Mouse (Mus musculus): ENCODE results near the gene Gpsm1. TPM values are rescaled to one million over a fixed set of nuclear protein-coding genes. Genes with fewer than 3 reads are reported as not detected.

The Gpsm1 gene
- total RNA-seq, 1 experiment from 2014 or later, result 19.9 TPM

DNA sequence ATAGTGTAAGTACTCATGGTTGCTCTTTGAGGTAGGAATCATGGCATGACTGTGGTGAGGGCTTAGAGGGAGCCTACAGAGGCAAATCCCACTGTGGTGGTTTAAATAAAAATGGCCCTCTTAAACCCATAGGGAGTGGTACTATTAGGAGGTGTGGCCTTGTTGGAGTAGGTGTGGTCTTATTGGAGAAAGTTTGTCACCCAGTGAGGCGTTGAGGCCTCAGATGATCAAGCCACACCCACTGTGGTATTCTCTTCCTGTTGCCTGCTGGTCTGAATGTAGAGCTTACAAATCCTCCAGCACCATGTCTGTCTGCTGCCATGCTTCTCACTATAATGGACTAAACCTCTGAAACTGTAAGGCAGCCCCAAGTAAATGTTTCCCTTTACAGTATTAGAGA, 10.6 kb upstream of the Gpsm1 start:
- ATAC-seq (replicated peaks in 1 of 2; ENCODE audit: insufficient read depth in 1 of 2, low FRiP score in 2 of 2, low TSS enrichment in 1 of 2, low read depth in 1 of 2, poor library complexity in 2 of 2, severe bottlenecking in 2 of 2), result no peak

DNA sequence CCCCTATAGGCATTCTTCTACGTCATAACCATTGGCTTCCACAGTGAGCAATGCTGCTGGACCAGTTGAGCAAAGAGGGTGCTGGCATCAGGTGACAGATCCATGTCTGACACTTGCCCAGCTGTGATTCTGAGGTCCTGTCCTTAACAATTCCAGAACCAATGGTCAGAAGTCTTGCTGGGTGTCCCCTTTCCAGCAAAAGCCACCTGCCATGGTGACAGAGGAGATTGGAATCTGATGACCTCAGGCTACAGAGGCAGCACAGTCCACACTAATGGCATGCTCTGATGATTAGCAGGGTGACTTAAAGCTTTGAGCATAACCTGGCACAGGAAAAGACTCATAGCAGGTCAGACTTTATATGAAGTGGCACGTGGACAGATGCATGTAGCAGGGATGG, 9.8 kb upstream of the Gpsm1 start:
- ATAC-seq (replicated peaks in 1 of 2; ENCODE audit: insufficient read depth in 1 of 2, low FRiP score in 2 of 2, low TSS enrichment in 1 of 2, low read depth in 1 of 2, poor library complexity in 2 of 2, severe bottlenecking in 2 of 2), result no peak

DNA sequence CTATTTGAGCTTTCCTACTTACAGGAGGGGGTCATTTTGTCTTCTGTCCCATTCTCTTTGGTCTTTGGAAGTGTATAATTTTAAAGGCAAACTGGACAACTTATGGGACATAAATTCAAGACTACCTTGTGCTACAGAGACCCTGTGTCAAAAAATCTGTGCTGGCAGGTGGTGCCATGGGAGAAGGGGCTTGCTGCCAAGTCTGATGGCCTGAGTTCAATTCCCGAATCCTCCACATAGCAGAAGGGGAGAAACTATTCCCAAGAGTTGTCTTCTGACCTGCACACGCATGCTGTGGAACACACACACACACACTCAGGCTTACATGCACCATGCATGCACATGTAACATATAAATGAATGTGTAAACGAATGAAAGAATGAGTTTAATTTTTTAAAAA, 8.6 kb upstream of the Gpsm1 start:
- no peak for ATAC-seq (replicated peaks in 1 of 2; ENCODE audit: insufficient read depth in 1 of 2, low FRiP score in 2 of 2, low TSS enrichment in 1 of 2, low read depth in 1 of 2, poor library complexity in 2 of 2, severe bottlenecking in 2 of 2)

DNA sequence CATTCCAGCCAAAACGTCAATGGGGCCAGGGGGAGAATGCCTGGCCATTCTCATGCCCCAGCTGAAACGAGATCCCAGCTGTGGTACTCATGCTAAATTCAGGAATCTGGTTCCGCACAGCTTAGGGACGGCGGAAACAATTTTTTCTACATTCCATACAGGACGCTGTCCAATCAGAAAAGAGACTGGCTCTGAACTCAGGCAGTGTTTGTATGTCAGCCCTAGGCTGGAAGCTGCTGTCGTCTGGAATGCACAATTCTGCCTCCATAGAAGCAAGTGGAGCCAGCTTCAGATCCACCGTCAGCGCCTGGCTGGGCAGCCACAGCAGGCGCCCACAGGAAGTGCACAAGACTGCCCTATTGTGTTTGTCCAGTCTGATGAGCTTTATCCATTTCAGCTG, 5.6 kb upstream of the Gpsm1 start:
- ATAC-seq (replicated peaks in 1 of 2; ENCODE audit: insufficient read depth in 1 of 2, low FRiP score in 2 of 2, low TSS enrichment in 1 of 2, low read depth in 1 of 2, poor library complexity in 2 of 2, severe bottlenecking in 2 of 2), result no peak

DNA sequence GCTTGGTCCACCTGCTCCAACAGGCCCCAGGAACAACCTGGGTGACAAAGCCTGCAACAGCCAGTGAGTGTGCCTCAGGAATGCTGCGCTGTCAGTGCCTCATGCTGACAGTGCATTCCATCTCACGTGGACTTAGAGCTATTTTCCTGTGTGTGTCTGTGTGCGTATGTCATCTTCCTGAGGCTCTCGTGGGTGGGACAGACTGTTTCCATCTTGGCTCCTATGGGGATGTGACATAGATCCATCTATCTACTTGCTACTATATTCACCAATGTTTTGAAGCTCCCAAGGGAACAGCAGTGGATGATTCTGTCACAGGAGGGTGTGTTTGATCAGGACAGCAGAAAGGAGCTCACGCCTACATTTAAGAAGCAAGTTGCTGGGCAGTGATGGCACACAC, 3.4 kb upstream of the Gpsm1 start:
- ATAC-seq (replicated peaks in 1 of 2; ENCODE audit: insufficient read depth in 1 of 2, low FRiP score in 2 of 2, low TSS enrichment in 1 of 2, low read depth in 1 of 2, poor library complexity in 2 of 2, severe bottlenecking in 2 of 2), result 0 out of 4 replicates have a peak, but pooled peaks of 1 of the 2 experiments have one; percentile 9

DNA sequence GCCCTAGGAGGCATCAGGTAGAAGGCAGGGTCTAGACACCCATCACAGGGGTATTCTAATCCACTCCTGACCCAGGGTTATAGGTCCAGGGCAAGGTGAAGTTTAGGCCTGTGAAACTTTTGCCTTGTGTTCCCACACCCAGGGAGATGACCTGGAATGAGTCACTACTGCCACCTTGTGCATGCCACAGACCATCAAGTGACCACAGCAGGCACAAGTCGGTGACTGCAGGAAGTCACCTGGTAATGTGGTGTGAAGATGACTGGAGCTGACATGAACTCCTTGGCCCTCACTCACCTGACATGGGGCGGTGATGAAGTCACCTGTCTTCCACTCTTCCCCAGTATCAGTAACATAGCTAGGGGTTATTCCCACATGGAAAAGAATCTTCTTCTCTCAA, 2.5 kb upstream of the Gpsm1 start:
- ATAC-seq (replicated peaks in 1 of 2; ENCODE audit: insufficient read depth in 1 of 2, low FRiP score in 2 of 2, low TSS enrichment in 1 of 2, low read depth in 1 of 2, poor library complexity in 2 of 2, severe bottlenecking in 2 of 2), result no peak

DNA sequence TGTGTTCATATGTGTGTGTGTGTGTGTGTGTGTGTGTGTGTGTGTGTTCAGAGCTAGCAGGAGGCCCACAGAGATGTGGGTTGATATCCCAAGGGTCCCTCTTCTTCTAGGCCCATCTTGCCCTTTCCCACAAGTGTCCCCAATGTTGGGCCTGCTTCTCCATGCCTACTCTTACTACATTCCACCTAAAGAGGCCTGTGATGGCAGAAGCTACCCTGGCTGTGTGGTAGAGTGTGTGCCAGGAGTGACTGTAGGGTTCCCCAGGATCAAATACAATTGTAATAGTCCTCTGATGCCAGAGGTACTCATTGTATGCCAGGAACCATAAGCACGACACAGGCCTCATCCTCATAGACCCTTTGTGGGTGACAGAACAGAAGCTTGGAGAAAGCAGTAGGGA, 1.9 kb upstream of the Gpsm1 start:
- no peak for ATAC-seq (replicated peaks in 1 of 2; ENCODE audit: insufficient read depth in 1 of 2, low FRiP score in 2 of 2, low TSS enrichment in 1 of 2, low read depth in 1 of 2, poor library complexity in 2 of 2, severe bottlenecking in 2 of 2)

DNA sequence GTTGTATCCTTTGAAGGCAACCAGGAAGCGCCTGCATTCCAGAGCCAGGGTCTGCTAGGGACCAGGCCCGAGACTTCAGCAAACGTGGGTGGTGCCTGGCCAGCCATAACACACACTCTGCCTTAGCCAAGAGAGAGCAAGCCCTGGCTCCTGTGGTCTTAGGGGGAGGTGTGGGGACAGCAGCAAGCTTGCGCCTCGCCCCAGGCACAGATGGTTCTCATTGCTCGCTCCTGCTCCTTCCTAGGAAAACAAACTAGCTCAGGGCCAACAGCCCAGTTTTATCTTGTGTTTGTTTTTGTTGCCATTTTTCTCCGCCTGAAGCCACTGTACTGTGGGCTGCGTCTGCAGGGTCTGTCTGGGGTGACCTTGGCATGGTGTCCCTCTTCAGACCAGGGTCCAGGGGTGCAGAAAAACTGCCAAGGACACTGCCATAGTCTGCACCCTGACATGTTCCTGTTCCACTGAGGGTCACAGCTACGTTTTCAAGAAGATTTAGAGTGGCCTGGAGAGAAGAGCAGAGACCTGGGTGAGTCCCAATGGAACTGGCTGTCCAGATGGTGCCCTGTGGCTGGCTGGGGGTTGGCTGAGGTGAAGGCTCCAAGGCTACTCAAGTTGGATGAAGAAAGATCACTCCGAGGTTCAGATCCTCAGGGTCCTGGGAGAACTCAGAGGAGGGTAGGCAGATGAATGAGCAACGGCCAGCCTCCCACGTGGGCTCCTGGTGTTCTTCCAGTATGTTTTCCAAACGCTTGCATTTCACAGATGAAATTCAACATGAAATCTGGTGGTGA, 839 bp upstream of the Gpsm1 start:
- no peak for ATAC-seq (replicated peaks in 1 of 2; ENCODE audit: insufficient read depth in 1 of 2, low FRiP score in 2 of 2, low TSS enrichment in 1 of 2, low read depth in 1 of 2, poor library complexity in 2 of 2, severe bottlenecking in 2 of 2)

DNA sequence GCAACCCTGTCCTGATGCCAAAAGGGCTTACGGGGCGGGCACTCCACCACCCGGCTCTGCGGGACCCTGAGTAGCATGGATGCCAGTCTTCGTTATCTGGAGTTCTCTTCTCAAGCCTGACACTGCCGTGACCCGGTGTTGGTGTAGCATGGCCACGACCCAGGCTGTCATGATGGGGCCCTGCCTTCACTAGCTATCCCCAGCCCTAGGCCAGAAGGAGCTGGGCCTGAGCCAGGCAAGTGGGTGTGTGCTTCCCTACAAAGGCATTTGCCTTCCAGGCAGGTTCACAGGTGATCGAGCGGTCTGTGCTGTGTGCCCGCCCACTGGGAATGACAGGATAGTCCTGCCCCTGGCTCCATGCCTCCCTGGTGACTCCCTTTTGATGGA, 603 bp downstream of the Gpsm1 start:
- peak in 1 of 2 experiments; percentile 24; a peak in 2 of 4 replicates for ATAC-seq (replicated peaks in 1 of 2; ENCODE audit: insufficient read depth in 1 of 2, low FRiP score in 2 of 2, low TSS enrichment in 1 of 2, low read depth in 1 of 2, poor library complexity in 2 of 2, severe bottlenecking in 2 of 2)

DNA sequence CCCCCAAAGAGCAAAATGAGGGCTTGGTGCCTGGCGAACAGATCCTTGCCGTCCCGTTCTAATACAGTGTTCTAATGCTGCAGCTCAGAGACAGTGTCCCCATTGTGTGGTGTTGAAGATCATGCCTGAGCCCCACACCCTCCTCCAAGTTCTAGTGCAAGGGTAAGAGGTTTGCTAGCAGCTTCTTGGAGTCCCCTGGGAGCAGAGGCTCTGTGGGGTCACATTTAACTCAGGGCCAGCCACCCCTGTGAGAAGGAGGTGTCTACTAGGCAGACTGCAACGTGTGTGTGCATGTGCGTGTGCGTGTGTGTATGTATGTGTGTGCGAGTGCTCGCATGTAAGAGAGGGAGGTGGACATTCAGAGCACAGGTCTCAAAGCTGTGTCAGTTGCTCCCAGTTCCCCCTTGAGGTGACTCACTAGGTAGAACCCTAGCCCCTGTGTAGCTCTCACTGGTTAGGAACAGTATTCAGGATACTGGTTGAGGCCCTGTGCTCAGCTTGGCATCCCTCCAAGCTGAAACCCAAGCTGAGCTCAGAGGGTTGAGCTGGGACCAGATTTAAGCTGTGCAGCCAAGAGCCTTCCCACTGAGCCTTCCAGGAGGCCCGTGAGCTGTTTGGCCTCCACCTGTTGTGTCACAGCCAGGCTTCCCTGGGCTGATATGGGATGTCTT, 1.4 kb downstream of the Gpsm1 start:
- no peak for ATAC-seq (replicated peaks in 1 of 2; ENCODE audit: insufficient read depth in 1 of 2, low FRiP score in 2 of 2, low TSS enrichment in 1 of 2, low read depth in 1 of 2, poor library complexity in 2 of 2, severe bottlenecking in 2 of 2)

DNA sequence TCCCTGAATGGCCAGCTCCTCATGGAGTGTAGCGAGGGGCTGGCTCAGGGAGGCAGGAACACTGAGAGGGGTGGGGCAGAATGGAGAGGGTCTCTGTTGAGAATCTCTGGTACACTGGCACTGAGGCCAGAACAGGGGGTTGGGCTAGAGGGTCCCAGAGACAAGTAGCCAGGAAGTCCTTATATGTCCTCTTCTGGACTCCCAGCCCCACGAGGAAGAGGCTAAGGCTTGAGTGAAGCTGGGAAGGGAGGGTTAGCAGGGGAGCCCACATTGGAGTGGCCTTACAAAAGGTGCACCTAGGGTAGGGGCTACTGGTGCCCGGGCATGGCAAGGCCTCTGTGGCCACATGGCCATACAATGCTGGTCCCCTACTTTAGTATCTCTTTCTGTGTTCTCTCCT, 2.1 kb downstream of the Gpsm1 start:
- no peak for ATAC-seq (replicated peaks in 1 of 2; ENCODE audit: insufficient read depth in 1 of 2, low FRiP score in 2 of 2, low TSS enrichment in 1 of 2, low read depth in 1 of 2, poor library complexity in 2 of 2, severe bottlenecking in 2 of 2)

DNA sequence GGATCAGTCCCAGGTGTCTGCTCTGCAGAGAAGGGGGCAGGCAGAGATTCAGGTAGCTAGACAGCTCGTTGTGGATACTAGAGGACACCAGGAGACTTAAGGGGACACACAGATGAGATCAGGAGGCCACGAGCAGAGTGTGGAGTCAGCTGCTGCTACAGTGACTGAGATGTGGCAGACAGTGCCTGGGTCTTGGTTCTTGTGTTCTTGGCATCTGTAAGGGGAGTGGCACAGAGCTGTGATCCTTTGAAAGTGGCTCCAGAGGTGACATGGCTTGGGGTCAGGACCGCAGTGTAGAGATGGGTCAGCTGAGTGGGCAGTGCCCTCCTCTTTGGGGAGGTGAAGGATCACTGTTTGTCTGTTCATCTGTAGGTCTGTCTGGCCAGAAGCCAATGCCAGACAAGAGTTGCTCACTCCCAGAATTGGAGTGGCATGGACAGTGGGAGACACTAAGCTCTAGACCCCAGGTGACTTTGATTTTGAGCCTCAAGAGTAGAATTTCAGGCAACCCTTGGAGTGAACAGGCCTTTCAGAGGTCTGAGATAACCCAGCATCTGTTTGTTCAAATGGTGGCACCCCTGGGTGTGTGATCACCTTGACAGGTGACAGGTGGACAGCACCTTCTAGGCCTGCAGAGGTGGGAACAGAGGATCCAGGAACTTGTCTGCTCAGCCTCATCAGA, 2.8 kb downstream of the Gpsm1 start:
- no peak for ATAC-seq (replicated peaks in 1 of 2; ENCODE audit: insufficient read depth in 1 of 2, low FRiP score in 2 of 2, low TSS enrichment in 1 of 2, low read depth in 1 of 2, poor library complexity in 2 of 2, severe bottlenecking in 2 of 2)

DNA sequence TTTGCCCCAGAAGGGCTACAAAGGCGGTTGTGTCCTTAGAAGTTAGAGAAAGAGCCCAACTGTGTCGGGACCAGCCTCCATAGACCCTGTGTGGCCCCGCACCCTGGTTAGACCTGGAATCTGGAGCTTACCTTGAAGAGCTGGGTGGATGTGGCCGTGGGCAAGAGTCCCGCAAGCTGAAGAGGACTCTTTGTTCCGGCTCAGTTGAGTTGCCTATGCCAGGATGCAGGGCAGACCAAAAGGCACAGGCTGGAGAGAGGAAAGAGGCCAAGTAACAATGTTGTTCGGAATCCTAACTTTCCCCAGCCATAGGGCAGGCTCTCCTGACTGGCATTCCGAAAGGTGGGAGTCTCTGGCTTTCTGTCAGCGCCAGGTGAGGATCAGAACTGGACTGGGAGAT, 3.8 kb downstream of the Gpsm1 start:
- no peak for ATAC-seq (replicated peaks in 1 of 2; ENCODE audit: insufficient read depth in 1 of 2, low FRiP score in 2 of 2, low TSS enrichment in 1 of 2, low read depth in 1 of 2, poor library complexity in 2 of 2, severe bottlenecking in 2 of 2)

DNA sequence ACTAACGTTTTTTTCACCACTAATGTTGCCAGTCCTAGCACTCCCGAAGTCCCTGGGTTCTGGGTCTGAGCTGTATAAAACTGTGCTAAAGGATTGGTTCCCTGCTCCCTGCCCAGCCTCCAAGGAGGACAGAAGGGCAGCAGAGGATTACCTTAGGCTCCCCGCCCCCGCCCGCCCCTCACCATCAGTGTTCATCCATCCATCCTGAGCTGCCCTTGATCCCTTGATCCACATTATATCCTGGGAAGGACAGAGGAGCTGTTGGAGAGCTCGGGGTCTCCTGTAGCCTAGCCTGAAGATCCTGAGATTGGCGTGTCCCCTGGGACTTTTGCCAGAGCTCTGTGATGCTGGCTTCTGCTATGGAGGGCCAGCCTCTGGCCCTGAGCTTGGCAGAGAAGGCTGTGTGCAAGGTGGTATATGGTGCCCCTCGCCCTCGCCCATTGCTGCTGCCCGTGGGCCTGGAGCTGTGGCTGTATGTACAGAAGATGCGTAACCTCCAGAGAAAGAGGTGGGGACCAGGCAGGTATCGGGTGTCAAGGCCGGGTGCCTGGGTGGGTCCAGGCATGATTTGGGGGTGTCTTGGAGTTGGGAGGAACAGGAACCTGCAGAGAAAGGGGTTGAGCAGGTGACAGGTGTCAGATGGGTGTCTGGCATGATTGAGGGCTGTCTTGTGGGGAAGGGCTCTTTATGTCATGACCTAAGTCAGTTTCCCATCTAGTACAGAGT, 4.4 kb downstream of the Gpsm1 start:
- ATAC-seq (replicated peaks in 1 of 2; ENCODE audit: insufficient read depth in 1 of 2, low FRiP score in 2 of 2, low TSS enrichment in 1 of 2, low read depth in 1 of 2, poor library complexity in 2 of 2, severe bottlenecking in 2 of 2), result no peak

DNA sequence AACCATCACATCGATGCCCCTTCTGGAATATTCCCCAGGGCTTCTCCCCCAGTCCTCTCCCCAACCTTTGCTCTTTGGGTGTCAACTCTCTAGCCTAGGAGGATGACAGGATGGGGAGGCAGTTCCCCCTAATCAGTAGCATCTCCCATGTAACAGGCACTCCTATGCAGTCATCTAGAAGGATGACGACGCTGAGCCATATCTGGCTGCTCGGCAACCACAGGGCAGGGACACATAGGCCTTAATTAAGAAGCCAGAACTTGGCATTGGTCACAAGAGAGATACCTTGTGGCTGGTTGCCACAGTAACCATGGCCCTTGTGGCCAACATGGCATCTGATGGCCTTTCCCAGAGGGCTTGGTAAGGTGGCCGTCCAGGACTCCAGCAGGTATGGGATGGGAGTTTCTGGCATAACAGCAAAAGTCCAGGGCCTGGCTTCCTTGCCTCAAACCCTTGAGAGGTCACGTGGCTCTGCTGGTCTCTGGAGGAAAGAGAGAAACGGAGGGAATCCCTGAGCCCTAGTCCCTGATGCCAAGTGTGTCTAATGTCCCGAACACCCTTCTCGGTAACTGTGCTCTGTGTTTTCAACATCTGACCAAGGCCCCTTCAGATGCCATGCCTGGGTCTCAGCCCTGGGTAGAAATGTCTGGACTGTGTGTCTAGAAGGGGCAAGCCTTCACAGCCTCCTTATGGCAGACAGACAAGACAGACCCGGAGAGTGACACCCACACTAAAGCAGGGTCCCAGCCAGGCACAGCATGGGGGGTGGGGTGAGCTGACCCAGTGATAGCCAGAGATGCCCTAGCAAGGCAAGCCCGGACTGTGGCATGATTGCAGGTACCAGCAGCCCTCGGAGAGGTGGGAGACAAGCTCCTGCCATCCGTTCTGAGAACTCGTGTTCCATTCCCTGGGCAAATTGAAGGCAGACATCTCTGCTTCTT, 5.2 kb downstream of the Gpsm1 start:
- ATAC-seq (replicated peaks in 1 of 2; ENCODE audit: insufficient read depth in 1 of 2, low FRiP score in 2 of 2, low TSS enrichment in 1 of 2, low read depth in 1 of 2, poor library complexity in 2 of 2, severe bottlenecking in 2 of 2), result no peak

DNA sequence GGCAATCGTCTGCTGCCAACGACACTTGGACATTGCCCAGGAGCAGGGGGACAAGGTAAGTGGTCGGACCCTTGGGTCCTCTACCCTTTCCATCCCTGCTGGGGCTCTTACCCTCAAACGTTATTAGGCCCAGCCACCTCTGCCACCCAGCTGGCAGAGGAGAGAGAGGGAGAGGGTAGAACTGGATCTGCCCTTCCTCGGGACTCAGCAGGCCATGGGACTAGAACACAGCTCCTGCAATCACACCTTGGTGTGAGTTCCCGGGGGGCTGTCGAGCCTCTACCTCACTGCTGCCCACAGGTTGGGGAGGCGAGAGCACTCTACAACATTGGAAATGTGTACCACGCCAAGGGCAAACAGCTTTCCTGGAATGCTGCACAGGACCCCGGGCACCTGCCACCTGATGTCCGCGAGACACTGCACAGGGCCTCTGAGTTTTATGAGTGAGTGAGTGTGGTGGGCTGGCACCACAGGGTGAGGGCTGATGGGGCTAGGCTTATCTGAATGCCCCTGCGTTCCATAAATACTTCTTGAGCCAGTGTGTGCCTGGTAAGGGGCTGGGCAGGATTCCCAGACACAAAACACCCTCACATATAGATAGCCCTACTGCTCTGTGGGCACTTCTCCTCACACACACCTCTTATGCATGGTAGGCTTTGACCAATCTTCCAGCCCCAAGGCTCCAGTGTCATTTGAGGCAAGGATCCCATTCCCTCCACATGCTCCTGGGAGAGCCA, 8.4 kb downstream of the Gpsm1 start:
- no peak for ATAC-seq (replicated peaks in 1 of 2; ENCODE audit: insufficient read depth in 1 of 2, low FRiP score in 2 of 2, low TSS enrichment in 1 of 2, low read depth in 1 of 2, poor library complexity in 2 of 2, severe bottlenecking in 2 of 2)

Data from hematopoietic stem cell, adult 5-6 weeks (primary cell).